Mouse (Mus musculus) brain, embryonic 14.5 days (tissue): ENCODE data around the gene Nrg4. TPM values are rescaled to one million over a fixed set of nuclear protein-coding genes. Genes with fewer than 3 reads are reported as not detected.
"Not testable (repeated sequence)": the region's sequence is repeated elsewhere in the genome, so short reads cannot be mapped to it uniquely, and the experiment has no call there.

ENCODE experiments used
- DNase-seq: peaks from one replicate; pipeline ENCODE4 v3.0.0-alpha.2; 2011; ENCODE audit warnings: low read depth
- CTCF ChIP-seq: fragments of 200-500 bp; IDR thresholded peaks from 2 replicates; pipeline ENCODE4 v1.5.1; 2012; ENCODE audit warnings: inconsistent platforms, mild to moderate bottlenecking, moderate library complexity, borderline replicate concordance; ENCODE audit not compliant: insufficient read depth, insufficient read length; ENCODE audit errors: extremely low read depth
- POLR2A ChIP-seq: fragments of 200-500 bp; IDR thresholded peaks from 2 replicates; pipeline ENCODE4 v1.6.1; 2012; ENCODE audit warnings: mild to moderate bottlenecking, inconsistent platforms, borderline replicate concordance; ENCODE audit not compliant: poor library complexity, insufficient read depth, insufficient read length, severe bottlenecking; ENCODE audit errors: extremely low read depth
- polyA plus RNA-seq: library from polyadenylated mRNA; depleted of rRNA; stranded (reverse); fragments of >200 nt; gene quantifications from 2 replicates; pipeline ENCODE4 v1.2.3, GENCODE M21; 2012

Nrg4 gene
- polyA plus RNA-seq, 1 experiment, result 0.40 TPM

DNA sequence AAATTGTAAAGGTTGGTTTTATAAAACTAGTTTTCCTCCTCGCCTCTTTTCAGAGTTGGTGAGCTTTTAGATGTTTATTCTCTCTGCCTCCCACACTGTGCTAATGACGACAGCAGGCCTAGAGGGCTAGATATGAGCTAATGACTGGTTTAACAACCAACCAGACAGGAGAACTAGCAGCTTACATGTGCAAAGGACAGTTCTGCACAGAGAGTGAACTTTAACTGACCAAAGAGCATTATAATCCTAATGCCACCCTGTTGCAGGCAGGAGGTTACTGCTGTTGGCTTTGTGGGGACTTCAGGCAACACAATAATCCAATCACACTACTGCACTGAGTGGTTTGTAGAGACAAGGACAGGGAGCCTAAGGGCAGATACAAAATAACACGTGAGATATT, 83.4 kb downstream of the Nrg4 start:
- no peak for DNase-seq
- TF ChIP-seq POLR2A (no peak), CTCF (no peak)

DNA sequence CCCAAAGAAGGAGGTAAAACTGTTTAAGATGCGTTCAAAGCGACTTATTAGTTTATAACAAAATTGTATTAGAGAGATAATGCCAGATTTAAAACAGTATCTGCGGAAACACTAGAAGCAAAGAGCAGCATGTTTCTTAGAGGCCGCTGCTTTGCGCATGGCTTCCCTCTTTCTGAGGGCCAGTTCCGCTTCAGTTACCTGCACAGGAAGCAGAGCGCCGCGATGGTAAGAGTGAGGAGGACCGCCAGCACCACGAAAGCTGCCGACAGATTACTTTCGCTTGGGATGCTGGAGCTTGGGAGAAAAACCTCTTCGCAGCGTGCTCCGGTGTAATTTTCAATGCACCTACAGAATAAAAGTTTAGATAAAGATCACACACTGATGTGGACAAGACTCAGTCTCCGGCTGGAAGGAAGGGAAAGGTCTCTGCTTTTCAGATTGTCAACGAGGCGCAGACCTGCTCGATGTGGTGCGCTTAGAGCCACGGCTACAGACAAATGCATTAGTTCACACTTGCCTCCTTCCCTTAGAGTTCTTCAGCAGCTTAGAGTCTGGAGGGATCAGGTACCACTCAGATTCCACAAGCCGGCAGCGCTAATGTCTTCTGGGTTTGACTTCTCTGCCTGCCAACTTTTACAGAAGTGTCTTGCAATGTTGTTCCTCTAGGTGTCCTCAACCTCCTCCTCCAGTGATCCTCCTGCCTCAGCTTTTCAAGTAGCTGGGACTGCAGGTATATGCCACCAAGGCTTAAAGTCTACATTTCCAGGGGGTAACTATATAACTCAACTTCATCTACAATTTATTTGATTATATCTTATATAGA, 84.6 kb downstream of the Nrg4 start:
- DNase-seq, result peak; percentile 28
- TF ChIP-seq POLR2A, result no peak
- TF ChIP-seq CTCF, result no peak

DNA sequence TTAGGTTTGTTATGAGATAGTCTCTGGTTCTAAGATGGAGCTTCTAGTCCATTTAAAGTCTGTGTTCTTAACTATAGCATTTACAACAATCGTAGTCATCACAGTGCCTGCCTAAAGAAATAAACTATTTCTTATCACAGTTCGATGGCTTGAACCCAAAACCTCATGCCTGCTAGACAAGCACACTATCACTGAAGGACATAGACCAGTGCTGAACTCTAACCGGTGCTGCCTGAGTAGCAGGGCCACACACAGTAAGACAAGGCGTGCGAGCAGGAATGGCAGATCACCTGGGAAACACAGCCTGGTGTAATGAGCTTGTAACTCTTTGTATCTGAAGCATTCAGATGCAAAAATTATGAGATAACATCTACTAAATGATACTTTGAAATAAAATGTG, 85.8 kb downstream of the Nrg4 start:
- TF ChIP-seq POLR2A (no peak), CTCF (no peak)

DNA sequence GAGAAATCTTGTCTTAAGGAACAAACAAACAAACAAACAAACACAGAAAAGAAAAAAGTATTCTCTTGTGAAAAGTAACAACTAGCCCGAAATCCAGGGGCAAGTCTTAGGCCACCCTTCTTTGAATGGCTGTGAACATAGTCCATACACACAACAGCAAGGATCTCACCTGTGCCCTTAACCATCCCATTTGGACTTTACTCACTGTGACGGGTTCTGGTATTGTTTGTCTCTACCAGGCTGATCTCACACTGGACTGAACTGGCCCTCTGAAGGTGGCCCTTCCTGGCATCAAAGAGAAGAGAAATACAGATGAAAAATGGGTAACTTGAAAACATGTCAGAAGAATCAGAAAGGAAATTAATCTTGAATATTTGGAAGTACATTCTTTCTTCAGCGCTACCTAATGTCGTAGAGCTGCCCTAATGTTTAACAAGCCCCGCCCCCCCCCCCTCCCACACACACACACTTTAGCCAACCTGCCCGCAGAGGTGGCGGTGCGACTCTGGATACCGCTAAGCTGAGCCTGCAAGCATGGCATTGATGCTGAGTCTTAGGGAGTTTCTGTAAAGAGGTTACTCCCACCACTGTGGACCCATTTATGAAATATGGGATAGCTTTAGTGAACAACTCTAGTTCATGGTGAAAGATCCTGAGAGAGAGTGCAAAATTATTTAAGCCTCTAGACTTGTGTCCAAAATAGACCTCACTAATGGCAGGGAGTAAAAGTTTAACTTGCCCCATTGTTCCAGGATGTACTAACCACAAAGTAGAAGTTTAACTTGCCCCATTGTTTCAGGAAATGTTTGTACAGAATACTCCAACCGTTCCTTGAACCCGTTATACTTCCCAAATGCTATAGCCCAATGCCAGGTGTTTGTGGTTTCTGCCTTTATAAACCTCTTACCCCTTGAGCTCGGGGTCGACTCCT, 90.1 kb downstream of the Nrg4 start:
- DNase-seq, result no peak

More for the DNA sequence above, 85.8 kb downstream of the Nrg4 start:
- DNase-seq, result no peak

DNA sequence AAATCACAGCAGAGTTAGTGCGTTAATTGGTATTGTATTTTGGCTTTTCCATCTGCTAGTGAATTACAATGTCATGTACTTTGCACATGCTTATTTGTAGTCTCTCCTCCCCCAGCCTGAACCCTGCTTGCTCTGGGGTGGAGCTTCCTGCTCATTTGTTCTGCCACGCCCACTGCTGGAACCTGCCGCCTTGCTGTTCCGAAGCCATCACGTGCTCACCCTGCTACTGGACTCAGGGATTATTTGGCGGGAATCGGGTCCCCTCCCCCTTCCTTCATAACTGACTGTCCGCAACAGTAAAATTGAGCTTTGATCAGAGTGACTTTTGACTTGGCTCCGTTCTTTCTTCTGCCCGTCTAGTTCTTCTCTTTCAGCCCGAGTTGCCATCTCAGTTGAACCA, 93.6 kb downstream of the Nrg4 start:
- DNase-seq, result not testable (repeated sequence)

More for the DNA sequence above, 90.1 kb downstream of the Nrg4 start:
- no peak for TF ChIP-seq CTCF
- no peak for TF ChIP-seq POLR2A

DNA sequence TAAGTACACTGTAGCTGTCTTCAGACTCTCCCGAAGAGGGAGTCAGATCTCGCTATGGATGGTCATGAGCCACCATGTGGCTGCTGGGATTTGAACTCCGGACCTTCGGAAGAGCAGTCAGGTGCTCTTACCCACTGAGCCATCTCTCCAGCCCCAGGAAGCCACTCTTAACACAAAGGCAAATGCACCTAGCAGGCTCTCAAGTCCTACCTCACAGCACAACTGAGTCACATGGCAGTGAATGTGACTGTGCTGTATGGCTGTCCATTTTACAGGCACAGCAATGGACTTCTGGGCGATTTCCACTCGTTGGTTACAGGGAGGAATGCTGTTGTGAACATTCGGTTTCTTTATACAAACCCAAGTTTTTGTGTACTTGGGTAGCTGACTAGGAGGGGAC, 94.1 kb downstream of the Nrg4 start:
- DNase-seq, result no peak
- TF ChIP-seq CTCF (no peak), POLR2A (no peak)

DNA sequence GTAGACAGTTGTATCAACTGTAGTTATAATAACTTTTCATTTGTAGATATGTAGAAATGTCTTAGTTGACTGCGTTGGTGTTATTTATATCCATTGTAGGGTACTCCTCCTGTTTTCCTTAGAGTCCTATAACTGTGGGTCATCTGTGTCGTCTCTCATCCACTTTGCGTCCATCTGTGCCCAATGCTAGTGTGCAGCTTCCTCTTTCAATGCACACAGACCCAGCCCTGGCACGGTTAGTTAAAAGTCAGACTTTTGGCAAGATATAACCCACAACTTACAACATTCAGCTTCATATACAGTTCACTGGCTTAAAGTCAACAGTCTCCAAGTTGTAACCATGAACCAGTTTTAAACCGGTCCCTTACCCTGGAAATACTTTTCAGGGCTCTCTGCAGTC, 94.5 kb downstream of the Nrg4 start:
- DNase-seq, result no peak
- TF ChIP-seq POLR2A (no peak), CTCF (no peak)

DNA sequence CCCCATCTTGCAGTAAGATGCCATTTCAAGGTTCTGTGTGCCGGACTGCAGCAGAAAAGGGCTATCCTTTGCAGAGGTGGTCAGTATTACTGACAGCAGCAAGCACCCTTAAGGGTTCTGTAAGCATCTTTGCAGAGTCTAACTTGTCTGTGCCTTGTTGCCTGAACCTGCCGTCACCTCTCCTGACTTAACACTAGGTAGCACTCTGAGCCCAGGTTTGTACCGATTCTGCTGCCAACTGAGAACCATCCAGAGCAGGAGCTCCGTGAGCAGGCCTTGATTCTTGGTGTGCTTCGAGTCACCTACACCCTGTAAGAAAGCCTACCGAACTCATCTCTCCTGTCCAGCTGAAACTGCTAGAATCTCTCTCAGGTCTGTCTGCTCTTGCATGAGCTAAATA, 95.1 kb downstream of the Nrg4 start:
- DNase-seq, result peak; percentile 31
- TF ChIP-seq POLR2A, result no peak
- TF ChIP-seq CTCF, result peak; percentile 20; the same call in 1 of the 2 replicates

DNA sequence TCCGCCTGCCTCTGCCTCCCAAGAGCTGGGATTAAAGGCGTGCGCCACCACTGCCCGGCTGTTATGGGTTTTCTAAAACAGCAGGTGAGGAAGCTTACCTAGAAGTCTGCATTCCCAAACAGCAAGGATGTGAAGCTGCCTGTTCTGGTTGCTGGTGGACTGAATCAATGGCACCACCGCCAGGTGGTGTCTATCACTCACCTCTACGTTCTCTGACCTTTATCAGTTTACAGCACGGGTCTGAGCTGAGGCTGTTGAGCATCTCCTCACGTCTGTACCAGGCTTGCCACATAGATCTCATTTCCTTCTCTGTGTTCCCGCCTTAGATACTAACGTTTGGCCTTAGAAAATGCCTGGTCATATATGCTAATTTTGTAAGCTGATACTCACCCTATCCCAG, 97.6 kb downstream of the Nrg4 start:
- TF ChIP-seq CTCF (no peak), POLR2A (no peak)
- no peak for DNase-seq

DNA sequence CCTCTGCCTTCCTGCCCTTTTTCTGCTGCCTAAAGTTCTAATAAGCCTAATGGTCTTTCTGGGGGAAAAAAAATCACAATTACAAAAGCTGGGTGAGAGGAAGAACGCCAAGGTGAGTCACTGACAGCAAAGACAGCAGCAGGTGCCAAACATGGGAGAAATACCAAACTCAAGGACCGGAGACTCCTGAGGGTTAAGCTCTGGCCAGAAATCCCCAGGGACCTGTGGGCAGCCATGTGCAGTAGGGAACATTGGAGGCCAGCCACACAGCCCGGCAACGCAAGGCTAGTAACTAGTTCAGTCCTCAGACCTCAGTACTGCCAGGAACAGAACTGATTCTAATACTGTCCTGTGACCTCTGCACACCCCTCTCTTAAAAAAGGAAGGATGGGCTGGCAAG, 98.5 kb downstream of the Nrg4 start:
- TF ChIP-seq POLR2A (no peak), CTCF (no peak)
- DNase-seq, result no peak

DNA sequence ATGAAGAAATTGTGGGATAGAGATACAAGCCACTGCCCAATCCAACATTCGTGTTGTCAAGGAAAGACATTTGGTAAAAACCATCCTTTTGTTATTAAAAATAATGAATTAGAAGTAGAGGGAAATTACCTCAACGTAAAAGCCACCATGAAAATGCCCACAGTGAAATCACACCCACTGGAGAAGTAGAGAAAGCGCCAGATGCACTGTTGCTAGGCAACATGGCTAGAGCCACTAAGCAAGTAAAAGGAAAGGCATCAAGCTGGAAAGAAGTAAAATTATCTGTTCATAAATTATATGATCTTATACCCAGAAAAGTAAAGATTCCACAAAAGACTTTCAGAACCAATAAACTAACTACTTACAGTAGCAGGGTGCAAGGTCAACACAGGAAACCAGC, 100.4 kb downstream of the Nrg4 start:
- TF ChIP-seq POLR2A (no peak), CTCF (no peak)
- peak; percentile 37 for DNase-seq

DNA sequence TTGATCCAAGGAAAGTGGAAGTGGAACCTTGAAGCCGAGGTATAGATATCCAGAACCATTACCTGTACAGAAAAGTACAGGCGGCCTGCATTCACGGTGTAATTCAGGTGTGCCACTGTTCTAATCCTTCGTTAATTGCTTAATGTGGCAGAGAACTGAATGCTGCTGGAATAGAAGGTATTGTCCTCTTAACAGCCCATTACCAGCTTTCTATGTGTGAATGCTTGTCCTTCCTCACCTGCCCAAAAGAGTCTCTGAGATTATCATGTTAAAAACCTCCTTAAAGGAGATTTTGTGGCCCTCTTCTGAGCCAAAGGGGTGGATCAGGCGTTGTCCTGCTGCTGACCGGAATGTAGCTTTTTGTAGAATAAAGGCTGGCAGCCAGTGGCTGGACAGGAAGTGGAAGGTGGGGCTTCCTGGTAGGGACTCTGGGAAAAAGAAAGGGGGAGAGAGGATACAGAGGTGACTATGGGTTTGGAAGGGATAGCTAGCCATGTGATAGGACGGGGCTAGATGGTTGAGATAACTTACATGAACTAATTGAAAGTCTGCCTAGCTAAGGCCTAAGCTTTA, 101.4 kb downstream of the Nrg4 start:
- no peak for TF ChIP-seq POLR2A
- no peak for TF ChIP-seq CTCF
- no peak for DNase-seq

DNA sequence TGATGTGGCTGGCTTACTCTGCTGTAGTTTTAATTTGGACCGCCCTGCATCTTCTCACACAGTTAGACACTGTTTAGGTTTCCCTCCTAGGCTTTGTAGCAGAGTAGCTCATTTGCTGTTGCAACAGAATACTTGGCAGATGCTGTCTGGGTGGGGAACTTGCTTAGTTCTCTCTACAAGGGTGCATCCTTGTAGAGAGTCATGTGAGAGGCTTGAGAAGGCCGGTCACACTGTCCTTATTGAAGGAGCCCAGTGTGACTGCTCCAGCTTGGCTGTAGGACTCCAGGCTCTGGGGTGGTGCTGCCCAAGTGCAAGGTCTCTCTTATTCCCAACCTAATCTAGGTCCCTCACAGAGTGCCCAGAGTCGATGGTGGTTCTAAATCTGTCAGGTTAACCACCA, 109.3 kb downstream of the Nrg4 start:
- TF ChIP-seq CTCF (no peak), POLR2A (no peak)
- no peak for DNase-seq
